Mouse (Mus musculus): ENCODE results near the gene Cmss1.

DNA sequence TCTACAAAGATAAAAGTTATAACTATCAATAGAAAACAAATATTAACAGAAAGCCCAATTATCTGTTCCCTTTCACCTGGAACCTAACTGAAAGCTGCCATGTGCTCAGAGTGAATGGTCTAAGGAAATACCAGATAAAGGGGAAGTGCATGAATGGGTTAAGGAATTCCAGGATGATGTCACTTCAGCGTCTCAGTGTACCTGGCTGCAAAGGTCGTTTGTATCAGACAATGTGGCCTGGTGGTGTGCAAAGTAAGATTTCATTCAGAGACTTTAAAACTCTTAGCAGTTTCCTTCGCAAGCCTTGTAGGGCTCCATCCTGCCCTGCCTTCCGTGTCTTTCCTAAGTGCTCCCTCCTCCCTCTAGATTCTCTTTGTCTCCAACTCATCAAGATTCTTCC lies 173.5 kb downstream of the Cmss1 start:
- TF ChIP-seq CTCF (IDR thresholded peaks at IDR 0.05; ENCODE audit: low read depth), result no peak
- no peak for TF ChIP-seq EP300 (IDR thresholded peaks at IDR 0.05; ENCODE audit: low read depth)
